Mouse (Mus musculus) megakaryocyte progenitor cell, adult 5-6 weeks (primary cell): ENCODE measurements at regions not wholly inside any gene's neighbourhood (a gene's known extent, or its start where the extent isn't known, plus 50 kb on each side); places are given as distances from the start of the nearest gene placed in this dataset.

Experiments
- ATAC-seq: replicated peaks from 2 replicates; pipeline ENCODE4 v1.8.0; 2016; ENCODE audit warnings: mild to moderate bottlenecking, moderate TSS enrichment, inconsistent platforms; ENCODE audit not compliant: poor library complexity

DNA sequence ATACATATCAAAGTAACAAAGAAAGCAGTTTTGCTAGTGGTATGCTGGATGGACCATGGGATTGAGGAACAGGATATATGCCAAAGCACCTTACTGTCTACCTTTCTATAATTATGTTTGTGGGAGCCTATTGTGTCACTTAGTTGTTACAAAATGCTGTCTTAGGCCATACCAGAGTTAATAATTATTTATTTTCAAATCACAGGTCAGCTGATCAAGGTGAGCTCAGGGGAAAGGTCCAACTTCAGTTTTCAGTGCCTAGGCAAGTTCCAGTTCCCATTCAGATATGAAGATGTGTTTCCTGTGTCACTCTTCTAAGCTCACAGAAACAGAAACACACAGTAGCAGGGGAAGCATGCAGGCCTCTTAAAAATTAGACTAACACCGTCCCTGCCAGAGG, 75.5 kb upstream of the Ell2 start:
- ATAC-seq, result no peak

DNA sequence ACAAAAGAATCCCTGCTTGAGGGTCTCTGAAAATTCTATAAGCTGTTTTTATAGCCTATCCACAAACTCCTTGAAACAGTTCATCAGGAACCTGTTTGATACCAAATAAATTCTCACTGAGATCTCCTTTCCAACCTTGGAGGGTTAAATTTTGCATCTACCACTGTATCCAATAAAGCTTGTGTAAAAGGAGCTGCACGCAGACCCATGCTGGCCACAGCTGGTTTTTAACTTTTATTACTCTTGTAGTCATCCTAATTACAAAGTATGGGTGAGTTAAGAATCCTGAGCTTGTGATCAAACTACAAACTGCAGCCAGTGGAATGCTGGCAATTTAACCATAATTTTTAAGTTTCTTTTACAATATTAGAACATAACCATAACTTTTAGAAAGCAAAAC, 59.0 kb upstream of the Ell2 start:
- no peak for ATAC-seq

DNA sequence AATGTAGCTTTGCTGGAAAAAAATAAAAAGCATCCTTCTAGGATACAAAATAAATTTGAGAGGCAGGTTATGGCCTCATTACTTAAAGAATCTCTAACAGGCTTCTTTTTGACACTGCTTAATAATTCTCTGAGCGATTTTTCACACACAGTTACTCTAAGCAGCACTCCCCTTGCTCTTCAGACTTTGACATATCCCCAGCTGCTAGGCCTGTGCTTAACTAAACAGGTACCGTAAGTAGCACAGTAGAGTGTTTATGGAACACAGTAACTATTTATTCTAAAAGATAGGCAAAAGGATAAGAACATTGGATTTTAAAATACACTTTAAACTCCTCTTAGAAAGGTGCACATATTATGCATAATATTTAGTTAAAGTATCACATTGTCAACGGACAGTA, 54.6 kb upstream of the Ell2 start:
- no peak for ATAC-seq

DNA sequence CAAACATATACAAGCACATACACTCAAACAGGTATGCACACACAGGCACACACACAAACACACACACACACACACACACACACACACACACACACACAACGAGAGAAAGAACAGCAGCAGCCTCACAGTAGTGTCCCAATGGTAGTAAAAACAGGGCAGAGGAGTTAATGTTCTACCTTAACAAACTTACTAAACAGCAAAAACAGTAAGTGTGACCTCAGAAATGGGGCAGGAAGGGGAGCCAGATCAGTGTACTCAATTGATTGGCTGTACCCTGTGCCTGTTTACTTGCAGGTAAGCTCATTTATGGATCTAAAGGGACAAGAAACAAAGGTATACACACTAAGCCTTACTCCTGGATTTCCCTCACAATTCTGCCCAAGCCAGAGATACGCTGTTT, 53.6 kb upstream of the Ell2 start:
- ATAC-seq, result no peak
